Mouse (Mus musculus): ENCODE measurements around the gene Gli3. TPM values are rescaled to one million over a fixed set of nuclear protein-coding genes. Genes with fewer than 3 reads are reported as not detected.

The Gli3 gene
- polyA plus RNA-seq, 3 experiments from 2014 or later: 0.06 TPM; not detected in 2

DNA sequence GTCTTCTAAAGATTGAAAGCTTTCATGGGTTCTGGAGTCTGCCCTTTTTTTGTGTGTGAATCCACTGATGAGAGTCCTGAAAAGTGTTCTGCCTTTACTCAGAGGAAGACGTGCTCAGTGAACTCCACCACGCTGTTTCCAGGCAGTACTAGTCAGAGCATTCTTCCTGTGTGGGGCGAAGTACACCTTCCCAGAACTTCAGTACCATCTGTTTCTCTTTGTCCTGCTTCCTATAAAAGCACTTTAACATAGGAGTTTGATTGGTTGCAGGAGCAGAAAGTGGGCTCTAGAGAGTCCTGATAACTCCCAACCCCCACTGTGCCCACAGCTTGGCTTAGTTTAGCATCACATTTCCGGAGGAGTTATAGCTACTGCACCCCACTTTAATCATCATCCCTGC, 32.8 kb downstream of the Gli3 start:
- ATAC-seq: no peak

DNA sequence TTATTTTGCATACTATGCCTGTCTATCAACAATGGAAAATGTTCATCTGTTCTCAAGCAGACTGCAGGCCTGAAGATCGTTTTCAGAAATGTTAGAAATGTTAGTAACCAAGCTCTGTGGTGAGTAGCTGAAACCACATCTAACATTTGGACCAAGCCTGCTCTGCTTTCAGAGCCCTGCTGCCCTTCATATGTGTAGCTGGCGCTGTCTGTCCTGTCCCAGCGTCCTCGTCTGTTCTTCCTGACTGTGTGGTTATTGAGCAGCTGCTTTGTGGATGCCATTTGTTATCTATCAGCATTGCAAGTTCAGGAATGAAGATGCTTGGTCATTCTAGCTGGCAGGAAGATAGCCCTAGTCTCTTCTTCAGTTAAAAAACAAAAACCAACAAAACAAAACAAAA, 35.3 kb downstream of the Gli3 start:
- no peak for ATAC-seq

DNA sequence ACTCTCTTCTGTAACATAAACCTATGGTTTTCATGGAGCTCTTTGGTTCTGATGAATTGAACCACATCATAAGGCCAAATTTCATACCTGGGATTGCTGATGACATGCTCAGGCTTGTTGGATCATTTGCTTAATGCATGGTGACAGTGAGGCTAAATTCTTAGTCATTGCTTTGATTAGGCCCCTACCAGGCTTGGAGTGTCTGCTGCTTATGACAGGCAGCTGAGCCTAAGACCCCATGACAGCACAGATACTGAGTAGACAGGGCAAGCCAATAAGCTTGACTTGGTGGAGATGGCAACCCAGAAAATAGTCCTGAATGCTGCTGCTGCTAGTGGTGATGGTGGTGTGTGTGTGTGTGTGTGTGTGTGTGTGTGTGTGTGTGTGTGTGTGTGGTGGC, 47.9 kb downstream of the Gli3 start:
- ATAC-seq: no peak

DNA sequence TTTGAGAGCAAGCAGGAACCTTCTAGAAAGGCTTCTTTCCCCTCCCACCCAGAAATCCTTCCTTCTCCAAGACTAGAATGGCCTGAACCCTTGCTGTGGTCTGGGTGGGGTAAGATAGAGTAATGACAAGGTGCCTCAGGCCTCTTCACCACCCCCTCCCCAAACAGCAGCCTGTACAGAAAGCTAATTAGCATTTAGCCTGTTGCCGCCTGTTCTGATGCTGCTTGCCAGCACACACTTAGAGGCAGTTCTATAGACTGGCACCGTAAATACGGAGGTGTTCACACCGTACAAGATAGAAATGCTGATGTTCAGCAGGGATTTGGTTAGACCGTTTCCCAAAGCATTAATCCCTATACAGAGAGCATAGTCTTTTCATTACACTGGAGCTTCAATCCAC, 50.1 kb downstream of the Gli3 start:
- ATAC-seq: no peak

DNA sequence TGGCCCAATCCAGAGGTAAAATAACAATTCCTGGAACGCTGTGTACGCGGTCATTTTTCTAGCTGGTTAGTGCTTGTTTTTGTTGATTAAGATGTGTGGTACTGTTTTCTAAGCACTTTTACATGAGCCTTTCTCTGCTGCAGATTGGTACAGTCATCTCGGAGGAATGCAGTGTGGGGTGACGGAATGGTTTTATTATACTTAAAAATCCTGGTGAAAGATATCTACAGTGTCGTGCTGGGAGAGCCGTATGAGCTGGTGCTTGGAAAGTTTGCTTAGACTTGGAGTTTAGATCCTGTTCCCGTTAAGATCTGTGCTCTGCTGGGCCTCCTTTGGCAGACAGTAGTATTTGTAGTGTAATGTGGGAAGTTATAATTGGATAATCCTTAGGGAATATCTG, 51.0 kb downstream of the Gli3 start:
- no peak for ATAC-seq

DNA sequence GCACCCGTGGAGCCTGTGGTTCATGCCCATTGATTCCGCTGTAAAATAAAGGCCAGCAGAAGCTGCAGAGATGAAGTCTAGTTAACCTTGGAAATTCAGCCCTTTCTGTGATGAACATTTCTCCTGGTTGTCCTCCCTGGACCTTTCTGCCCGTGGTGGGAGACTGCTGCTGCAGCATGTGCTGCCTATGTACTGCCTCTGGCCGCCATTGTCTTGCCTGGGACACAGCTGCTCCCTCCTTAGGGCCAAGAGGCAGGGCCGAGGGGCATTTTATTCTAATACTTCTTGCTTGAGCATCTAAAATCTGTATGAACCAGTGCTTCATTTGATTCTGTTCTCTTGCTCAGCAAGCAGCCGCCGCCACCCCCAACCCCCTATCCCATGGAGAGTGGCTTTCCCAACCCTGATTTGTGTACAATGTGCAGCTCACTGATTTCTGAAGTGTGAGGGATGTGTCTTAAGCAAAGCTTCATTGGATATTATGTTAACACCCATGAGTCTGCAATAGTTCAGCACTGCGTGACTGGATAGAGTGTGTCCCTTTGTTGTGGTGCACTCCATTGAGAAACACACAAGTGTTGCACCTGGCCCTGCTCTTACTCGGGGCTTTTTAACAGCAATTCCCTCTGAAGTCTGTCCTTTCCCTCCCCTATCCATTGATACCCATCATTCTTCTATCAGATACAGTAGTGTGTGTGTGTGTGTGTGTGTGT, 54.2 kb downstream of the Gli3 start:
- ATAC-seq: no peak

DNA sequence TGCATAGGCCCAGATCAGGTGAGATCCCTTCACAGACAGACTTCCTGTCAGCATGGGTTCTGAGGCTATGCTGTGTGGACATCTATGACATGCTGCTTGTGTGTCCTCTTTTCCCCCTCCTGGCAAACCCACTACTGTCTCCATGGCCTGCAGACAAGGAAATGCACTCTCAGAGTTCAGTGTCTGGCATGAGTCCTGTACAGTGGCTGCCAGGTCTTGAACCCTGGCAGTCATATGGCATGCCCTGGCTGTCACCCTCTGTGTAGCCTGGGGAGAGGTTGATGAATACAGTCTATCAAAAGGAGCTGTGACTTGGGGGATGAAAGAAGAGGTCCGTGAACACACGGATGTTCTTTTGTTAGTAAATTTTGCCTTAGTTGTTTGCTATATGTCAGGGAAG, 57.3 kb downstream of the Gli3 start:
- no peak for ATAC-seq

DNA sequence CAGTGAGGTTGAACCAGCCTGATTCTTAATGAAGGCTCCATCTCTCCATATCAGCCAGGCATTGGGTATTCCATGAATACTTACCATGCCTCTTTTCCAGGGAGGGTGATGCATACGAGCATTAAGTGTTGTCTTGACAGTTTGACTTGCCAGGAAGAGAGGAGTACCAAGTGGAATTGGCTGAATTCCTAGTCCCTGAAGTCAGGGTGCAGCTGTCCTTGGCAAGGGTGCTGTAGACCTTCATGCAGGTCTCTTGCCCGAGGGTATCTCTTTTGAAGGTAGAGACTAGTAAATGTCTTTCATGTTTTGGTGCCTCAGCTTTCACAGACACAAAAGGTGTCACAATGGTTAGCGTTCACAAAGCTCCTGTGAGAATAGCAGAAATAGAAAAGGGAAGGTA, 59.1 kb downstream of the Gli3 start:
- no peak for ATAC-seq

DNA sequence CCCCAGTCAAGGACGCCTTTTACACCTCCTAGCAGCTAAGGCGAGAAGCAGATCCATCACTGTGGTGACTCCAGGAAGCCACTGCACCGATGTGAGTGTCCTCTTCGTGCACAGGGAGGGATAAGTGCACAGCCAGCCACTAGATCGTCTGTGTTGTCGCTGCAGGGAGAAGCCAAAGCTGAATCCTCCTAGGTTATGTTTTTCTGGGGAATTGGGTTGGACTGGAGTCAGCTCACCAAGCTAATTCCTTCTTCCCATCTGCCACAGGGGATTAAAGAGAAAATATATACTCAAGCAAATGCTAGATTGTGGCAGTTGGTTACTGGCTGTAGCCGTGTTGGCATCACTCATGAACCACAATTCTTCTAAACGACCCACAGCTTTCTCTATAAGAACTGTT, 61.2 kb downstream of the Gli3 start:
- no peak for ATAC-seq

DNA sequence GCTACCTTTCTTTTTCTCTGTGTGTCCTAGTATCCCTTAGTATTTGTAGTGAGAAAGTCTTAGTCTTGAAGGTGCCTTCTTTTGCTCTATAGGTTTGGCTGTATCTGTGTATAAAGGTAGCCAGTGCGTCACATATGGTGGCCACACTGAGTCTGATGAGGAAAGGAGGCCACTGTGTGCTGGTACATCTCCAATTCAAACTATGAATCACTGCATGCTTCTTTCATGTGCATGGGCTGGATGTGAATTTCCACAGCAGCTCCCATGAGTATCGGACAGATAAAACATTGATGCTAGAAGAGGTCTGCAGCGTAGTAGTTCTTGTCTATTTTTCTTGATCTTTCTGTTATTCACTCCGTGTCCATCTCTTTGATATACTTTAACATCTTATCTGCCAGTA, 63.7 kb downstream of the Gli3 start:
- ATAC-seq: no peak

DNA sequence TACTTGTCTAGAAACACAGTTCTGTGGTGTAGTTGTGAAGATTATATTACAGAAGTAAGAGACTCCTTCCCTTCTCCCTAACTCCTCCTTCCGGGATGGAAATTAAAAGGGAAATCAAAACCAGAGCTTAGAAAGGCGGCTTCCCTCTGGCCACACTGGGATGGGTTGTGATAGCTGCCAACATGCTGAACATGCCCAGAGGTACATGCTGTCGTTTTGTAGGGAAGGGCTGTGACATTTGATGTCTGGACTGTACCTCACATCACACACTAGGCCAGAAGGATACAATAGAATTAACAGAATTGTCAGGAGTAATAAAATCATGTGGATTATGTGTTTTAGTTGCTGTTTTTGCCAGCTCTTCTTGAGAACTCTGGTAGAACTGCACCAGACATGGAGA, 68.5 kb downstream of the Gli3 start:
- ATAC-seq: no peak

DNA sequence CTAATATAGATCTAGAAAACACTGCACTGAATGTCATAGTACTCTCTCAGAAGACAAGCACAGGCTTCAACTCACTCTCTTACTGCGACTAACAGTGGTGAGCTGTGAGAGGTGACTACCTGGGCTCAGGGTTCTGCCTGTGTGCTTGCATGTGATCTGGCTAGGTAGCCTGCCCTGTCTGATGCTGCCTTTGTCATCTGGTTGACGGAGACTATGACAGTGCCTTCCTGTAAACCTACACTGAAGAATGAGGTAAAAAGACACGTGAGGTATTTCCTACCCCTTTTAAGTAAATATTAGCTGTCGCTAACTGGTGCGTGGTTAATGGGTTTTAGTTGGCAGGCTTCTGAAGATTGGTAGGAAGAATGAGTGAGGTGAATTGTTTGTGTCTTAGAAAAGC, 74.2 kb downstream of the Gli3 start:
- no peak for ATAC-seq

DNA sequence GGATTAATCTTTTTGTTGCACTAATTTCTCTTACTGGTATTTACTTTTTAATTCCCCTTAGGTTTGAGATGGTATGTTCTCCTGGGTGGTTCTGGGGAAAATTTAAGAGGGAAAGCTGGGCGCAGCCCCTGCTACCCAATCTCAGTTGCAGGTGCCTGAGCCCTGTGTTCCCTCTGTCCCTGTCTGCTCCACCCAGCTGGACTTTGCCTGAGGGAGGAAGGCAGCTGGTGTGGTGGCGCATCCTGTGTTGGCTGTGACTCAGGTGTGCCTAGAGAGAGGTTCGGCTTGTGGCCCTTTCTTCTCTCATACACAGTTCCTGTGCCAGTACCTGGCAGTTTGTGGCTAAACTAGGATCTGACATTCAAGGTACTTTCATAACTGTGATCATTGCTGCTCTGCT, 74.6 kb downstream of the Gli3 start:
- no peak for ATAC-seq

DNA sequence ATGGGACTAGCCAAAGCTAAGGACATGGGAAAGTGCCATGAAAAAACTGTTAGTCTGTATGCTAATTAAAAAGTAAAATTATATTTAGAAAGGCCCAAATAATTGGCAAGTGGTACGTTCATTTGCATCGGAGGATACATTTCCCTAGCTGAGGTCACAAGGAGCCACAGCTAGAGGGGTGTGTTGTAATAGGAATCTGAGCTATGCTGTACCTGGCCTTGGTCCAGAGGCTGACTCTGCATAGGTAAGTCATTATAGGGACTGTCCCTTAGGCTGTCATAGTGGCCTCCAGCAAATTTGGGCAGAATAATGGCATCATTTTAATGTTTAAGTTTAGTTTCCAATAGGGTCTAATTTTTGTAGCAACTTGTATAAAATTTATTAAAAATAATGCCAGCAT, 75.4 kb downstream of the Gli3 start:
- ATAC-seq: no peak

DNA sequence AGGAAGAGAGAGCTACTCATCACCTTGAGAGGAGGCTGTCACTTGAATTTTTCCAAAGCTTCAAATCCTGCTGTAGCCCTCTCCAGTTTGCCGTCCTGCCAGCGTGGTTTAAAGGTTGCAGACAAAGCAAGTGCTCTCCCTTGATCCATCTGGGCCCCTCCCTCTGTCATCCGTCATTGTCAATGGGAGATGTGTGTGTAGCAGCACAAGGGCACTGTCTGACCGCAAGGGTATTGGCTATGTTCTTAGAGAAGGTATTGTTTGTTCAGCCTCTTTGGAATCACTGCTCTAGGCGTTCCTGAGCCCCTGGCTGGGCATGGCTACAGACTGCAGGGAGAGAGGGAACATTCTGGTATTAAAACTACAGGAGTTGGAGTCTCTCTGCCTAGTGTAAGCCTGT, 79.0 kb downstream of the Gli3 start:
- ATAC-seq: no peak

DNA sequence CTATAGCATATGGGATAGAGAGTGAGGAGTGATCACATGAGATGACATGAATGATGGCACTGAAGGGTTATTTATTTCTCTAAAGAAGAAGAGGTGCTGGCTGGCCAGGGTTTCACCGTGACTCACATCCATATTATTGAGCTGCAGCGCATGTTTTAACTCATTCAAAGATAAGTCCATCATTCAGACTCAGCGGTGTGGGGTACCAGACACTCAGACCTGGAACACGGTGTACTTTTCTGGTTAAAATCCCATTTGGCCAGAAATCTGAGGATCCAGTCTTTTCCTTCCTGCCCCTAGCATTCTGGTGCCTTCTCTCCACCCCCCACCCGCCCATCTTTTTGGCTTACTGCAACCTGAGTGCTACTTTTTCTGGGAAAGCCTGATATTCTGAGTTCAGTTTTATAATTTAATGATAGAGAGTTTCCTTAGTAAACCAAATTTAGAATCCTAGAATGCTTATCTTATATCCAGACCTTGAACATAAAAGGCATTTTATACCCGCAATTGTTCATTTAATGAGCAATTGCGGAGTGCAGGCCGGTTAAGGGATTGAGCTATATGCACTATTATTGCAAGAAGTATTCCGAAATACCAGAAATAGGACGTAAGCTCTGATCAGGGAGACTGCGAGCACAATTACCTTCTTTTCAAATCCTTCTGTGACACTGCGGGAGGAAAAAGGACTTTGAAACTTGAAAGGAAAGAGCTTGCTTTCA, 80.3 kb downstream of the Gli3 start:
- ATAC-seq: no peak

DNA sequence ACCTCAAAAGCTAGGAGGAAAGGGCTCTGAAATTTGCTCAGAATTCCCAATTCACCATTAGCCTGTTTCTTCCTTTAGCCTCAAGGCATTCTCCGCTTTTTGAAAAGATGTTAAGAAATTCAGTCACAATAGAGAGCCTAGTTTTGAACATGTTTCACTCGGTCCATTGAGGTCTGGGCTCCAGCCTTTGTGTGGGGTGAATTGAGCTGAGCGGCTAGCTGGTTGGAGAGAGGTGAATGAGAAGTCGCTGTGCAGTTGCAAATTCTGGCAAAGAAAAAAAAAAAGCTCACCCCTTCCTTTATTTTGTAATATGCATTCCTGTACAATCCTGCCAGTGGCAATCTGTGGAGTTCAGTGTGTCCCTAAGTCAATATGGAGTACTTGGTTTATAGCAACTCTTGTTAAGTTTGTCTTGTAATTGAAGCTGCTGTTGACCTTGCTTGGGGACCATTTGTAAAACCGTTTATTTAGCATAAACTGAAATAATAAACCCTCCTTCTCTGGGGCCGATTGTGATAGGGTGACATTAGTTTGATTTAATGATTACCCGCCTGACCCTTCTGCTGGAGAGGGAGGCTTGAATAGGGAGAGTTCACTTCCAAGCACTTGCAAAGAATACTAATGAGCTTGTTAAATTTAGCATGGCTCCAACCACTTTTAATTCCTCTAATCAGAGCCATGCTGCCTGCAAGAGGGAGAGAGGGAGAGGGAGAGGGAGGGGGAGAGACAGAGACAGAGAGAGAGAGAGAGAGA, 81.0 kb downstream of the Gli3 start:
- no peak for ATAC-seq

DNA sequence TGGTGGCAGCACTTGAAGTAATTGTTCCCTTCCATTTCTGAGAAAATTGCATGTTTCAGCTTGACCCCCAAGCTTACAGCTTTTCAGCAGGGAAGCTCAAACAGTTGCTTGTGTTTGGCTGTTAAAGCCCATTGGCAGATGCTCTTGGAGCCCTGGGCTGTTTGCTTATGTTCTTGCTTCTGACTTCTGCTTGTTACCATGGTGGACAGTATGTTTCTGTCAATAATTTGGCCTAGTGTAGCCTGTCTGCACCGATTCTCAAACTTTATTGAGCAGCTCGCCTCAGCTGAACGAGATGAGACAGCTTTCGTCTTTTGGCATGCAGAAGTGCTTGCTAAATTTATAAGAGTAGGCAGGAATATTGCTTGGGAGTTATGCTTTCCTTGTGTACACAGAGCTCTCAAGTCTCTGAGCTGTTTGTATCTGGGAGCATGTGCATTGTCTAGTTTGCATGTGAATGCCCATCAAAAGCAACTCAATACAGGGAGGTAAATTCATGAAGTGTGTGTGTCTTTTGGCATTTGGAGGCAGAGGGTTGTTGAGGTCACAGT, 82.4 kb downstream of the Gli3 start:
- no peak for ATAC-seq

DNA sequence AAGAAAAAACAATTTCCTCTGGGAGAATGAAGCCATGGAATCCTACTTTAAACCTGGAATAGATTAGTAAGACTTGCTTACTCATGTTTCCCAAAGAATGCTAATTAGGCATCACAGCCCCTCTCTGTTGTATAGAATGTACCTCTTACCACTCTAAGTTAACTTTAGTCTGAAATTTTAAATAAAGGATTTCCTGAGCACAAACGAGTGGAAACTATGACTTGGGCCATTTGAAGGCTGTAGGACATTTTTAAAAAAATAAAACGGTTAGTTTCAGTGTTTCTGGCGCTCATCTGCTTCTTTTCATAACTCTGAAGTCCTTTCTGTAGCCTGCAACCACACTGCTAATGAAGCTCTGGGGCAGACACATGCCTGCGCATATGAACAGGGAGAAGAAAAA, 83.2 kb downstream of the Gli3 start:
- ATAC-seq: no peak

DNA sequence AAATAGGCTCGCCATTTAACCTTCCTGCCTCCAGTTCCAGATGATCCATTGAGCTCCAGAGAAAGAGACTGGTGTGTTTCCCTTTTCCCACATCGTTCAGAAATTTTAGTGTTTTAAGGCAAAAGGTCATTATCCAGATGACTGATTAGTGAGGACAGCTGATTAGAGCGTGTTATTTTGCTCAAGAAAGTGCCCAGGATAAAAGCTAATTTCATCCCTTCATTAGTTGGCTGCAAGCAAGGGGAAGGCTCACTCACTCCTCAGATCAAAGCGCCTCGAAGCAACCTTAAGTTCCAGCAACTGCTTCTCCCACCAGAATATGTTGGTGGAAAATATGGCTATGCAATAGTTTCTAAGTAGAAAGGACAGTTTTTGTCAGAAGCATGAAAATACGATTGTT, 86.4 kb downstream of the Gli3 start:
- ATAC-seq: no peak

DNA sequence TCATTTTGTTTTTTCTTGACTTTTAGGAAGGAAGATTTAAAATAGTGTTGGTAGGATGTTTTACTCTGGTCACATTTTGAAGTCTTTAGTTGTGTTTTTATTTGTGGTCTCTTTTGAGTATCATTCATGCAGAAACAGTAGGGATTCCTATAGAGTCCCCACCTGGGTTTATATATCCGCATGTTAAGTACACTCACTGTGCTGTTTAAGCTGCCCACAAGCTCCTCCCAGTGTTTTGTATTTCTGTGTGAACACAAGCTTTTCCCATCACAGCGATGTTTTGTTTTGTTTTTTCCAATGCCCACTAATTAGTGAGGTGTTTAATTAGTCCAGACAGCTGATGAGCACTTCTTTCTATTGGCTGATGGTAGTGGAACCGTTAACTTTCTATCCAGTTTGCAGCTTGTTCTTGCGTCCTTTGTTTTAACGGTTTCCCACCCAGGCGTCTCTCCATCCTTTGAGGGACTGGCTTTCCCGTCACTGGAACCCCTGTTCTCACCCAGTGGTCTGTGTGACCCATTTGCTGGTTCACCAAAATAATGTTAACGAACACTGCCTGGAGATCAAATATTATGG, 87.1 kb downstream of the Gli3 start:
- ATAC-seq: no peak

DNA sequence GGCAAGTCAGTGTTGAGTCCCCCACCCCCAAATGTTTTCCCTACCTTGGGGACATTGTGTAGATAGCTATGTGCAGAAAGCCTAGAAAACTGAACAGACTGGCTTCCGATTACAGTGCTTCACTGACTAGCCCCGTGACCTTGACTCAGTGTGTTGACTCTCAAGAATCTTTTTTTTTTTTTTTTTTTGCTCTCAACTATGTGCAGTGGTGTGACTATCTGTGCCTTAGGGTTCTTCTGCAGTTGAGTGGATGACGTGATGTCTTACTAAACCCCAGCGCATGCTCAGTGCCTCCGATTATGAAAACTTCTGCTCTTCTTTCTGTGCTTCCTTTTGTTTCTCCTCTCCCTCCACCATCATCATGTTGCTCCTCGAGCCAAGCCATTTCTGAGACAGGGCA, 87.7 kb downstream of the Gli3 start:
- no peak for ATAC-seq

DNA sequence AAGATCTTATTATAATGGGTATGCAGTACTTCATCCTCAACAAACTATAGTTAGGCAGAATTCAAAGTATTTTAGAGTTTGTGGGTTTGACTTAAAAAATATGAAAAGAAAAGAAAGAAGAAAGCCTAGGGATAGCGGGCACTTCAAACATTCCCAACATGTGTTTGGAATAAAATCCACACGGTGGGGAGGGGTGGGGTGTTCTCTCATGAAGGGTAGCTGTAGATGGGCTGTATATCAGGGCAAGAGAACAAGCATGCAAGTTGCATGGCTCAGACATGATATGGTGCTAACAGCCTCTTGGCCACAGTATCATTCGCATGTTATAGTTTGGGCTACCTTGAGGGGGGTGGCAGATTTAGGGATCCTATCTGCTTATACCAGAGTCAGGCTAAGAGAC, 89.0 kb downstream of the Gli3 start:
- no peak for ATAC-seq
